In the genomic region with DNA sequence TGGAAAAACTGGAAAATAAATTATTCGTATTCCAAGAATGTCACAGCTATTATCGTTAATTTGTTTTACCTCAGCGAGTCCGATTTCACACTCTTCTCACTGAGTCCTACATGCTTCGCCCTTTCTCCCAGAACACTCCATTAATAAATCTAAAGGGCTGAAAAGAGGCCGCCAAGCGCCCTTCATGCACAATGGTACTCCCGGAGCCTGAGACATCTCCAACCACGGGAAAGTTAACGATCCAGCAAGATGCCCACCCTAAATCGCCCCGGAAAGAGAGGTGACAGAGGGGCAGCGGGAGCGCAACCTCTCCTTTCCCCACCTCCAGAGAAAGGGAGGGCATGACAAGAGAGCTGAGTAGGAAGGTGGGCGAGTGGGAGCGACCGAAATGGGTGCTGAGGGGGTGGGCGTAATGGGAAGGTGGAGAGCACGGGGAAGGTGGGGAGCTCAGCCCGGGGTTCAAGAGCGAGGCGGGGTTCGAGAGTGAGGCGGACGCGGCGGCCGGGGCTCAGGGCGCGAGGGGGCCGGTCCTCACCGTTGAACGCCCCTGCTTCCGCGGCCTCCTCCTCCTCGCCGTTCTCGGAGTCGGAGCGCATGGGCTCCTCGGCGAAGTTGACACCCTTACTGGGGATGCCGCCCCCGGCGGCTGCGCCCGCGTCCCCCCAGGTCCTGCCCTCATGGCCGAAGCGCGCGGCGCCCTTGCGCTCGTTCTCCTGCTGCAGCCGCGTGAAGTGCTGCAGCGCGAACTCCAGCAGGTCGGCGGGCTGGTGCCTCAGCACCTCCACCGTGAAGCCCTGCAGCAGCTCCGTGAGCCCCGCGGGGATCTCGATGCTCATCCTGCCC, we compare ENCODE assay signal across 8 mouse cellular contexts. TPM values are rescaled to one million over a fixed set of nuclear protein-coding genes. Genes with fewer than 3 reads are reported as not detected.
DNase-seq lines count a peak whose midpoint lies in the region; ATAC-seq and TF ChIP-seq lines count a peak whose summit lies in the region.

No protein-coding gene starts in this region.

- DNase-seq in kidney, postnatal 0 days (ENCODE audit: low spot score) = peak; percentile 58
- no peak for DNase-seq in kidney, adult 11 months
- peak; percentile 68 for DNase-seq in brain, embryonic 14.5 days (ENCODE audit: low read depth)
- peak; percentile 17 to 37 for DNase-seq in frontal cortex, adult 2 months (ENCODE audit: extremely low spot score in 1 of 2, low spot score in 1 of 2)
- peak; percentile 91 for DNase-seq in neural tube, embryonic 10.5 days (ENCODE audit: extremely low spot score, low spot score)
- DNase-seq in testis, postnatal 10 days (ENCODE audit: low spot score) = no peak

- 0 out of 2 replicates have a peak, but pooled peaks cover 5% of the 10 kb centered on the region for H3K4me1 ChIP-seq in kidney, postnatal 0 days (replicated peaks; ENCODE audit: insufficient read depth, low read length)
- no peaks in the 10 kb centered on the region for H3K4me1 ChIP-seq in ES-Bruce4 (ENCODE audit: control insufficient read depth, insufficient read depth, low read length)
- H3K4me1 ChIP-seq in limb, embryonic 13.5 days = peaks cover 13% of the 10 kb centered on the region

- H3K36me3 ChIP-seq in kidney, postnatal 0 days (ENCODE audit: insufficient read depth, low read length) = no peaks in the 10 kb centered on the region
- H3K36me3 ChIP-seq in ES-Bruce4 (ENCODE audit: control insufficient read depth, insufficient read depth, low read length, poor library complexity, severe bottlenecking) = no peaks in the 10 kb centered on the region
- no peaks in the 10 kb centered on the region for H3K36me3 ChIP-seq in limb, embryonic 13.5 days

- H3K9ac ChIP-seq in kidney, postnatal 0 days (ENCODE audit: low read depth, low read length) = peak overlapping the region; percentile 70
- H3K9ac ChIP-seq in ES-Bruce4 (ENCODE audit: low read depth, poor library complexity, severe bottlenecking) = peak overlapping the region; percentile 76
- peak overlapping the region; percentile 88 for H3K9ac ChIP-seq in limb, embryonic 13.5 days

- TF ChIP-seq CTCF in kidney, postnatal 0 days (IDR thresholded peaks at IDR 0.05; ENCODE audit: low read depth) = no peak
- no peak for TF ChIP-seq CTCF in ES-Bruce4 (IDR thresholded peaks at IDR 0.05; ENCODE audit: low read depth, low read length)
- TF ChIP-seq CTCF in brain, embryonic 14.5 days (IDR thresholded peaks at IDR 0.05; ENCODE audit: borderline replicate concordance, extremely low read depth, insufficient read depth, insufficient read length) = no peak

- peak overlapping the region; percentile 83 for H3K4me3 ChIP-seq in kidney, postnatal 0 days (replicated peaks; ENCODE audit: low read depth, low read length)
- H3K4me3 ChIP-seq in ES-Bruce4 (ENCODE audit: low read depth, low read length) = peak overlapping the region; percentile 72
- peak overlapping the region; percentile 85 for H3K4me3 ChIP-seq in limb, embryonic 13.5 days

- peak overlapping the region; percentile 71; the same call in 1 of the 2 replicates for H3K27ac ChIP-seq in kidney, postnatal 0 days
- H3K27ac ChIP-seq in ES-Bruce4 (ENCODE audit: insufficient read depth, low read length) = no peak overlapping the region
- peak overlapping the region; percentile 91 for H3K27ac ChIP-seq in limb, embryonic 13.5 days

- WGBS in kidney, postnatal 0 days = under 1% methylated on average over 56 of the region's 66 CpGs
- WGBS in limb, embryonic 13.5 days = 1% methylated on average over 58 of the region's 66 CpGs

- no peak for TF ChIP-seq EP300 in ES-Bruce4 (IDR thresholded peaks at IDR 0.05; ENCODE audit: insufficient read depth, low read depth, low read length)

- no peak for TF ChIP-seq POLR2A in ES-Bruce4 (IDR thresholded peaks at IDR 0.05; ENCODE audit: insufficient read depth, low read length)
- no peak for TF ChIP-seq POLR2A in brain, embryonic 14.5 days (IDR thresholded peaks at IDR 0.05; ENCODE audit: borderline replicate concordance, extremely low read depth, insufficient read depth, insufficient read length, poor library complexity, severe bottlenecking)

- ATAC-seq in kidney, postnatal 0 days (replicated peaks; ENCODE audit: low FRiP score, low read depth) = peak; percentile 77
- ATAC-seq in limb, embryonic 13.5 days (ENCODE audit: low FRiP score, low read depth) = peak; percentile 83

- peak overlapping the region; percentile 99 for H3K4me2 ChIP-seq in kidney, postnatal 0 days (ENCODE audit: low read length)
- H3K4me2 ChIP-seq in limb, embryonic 13.5 days (replicated peaks) = peak overlapping the region; percentile 90

- no peaks in the 10 kb centered on the region for H3K27me3 ChIP-seq in kidney, postnatal 0 days (ENCODE audit: insufficient read depth, low read length)
- no peaks in the 10 kb centered on the region for H3K27me3 ChIP-seq in ES-Bruce4 (ENCODE audit: control insufficient read depth, insufficient read depth, low read length, poor library complexity, severe bottlenecking)
- no peaks in the 10 kb centered on the region for H3K27me3 ChIP-seq in limb, embryonic 13.5 days

- no peaks in the 10 kb centered on the region for H3K9me3 ChIP-seq in kidney, postnatal 0 days (replicated peaks; ENCODE audit: low read length)
- H3K9me3 ChIP-seq in ES-Bruce4 (replicated peaks; ENCODE audit: control insufficient read depth, insufficient read depth, low read length, poor library complexity, severe bottlenecking) = no peaks in the 10 kb centered on the region
- no peaks in the 10 kb centered on the region for H3K9me3 ChIP-seq in limb, embryonic 13.5 days

RNA-seq across cellular contexts. Expression of gene Prkar2b, which starts 0.6 kb away (rescaled TPM):
- polyA plus RNA-seq in kidney, postnatal 0 days (2015; fragmentation: Nextera tagmentation; extraction: Ambion mirVana) = 13.0 and 13.8 TPM in 2 replicates
- polyA plus RNA-seq in ES-Bruce4 (2011; ENCODE audit: insufficient read depth, insufficient read length, low read depth, missing spikeins) = 8.9 and 9.0 TPM in 2 replicates
- 66.0 and 93.4 TPM in 2 replicates for polyA plus RNA-seq in brain, embryonic 14.5 days (2012; rRNA removed)
- polyA plus RNA-seq in frontal cortex, adult 2 months (2012; rRNA removed) = 31.4 and 34.6 TPM in 2 replicates
- 19.9 and 20.3 TPM in 2 replicates for polyA plus RNA-seq in limb, embryonic 13.5 days (2015; fragmentation: Nextera tagmentation; extraction: Ambion mirVana)

Comparison
In these comparisons a context has a peak if more than half of its experiments do, and no peak if none do; other contexts are left out.
1. DNase-seq: peak in kidney, postnatal 0 days (single experiment), brain, embryonic 14.5 days (single experiment), frontal cortex, adult 2 months (2 of 2) and neural tube, embryonic 10.5 days (single experiment); none in kidney, adult 11 months (single experiment) and testis, postnatal 10 days (single experiment).
2. Peak in every context shown above with its lines, with median percentiles within 50 percentile points of each other: H3K4me3 ChIP-seq and H3K9ac ChIP-seq.